Mouse (Mus musculus): ENCODE measurements around the gene Cmtr2.

Gene Cmtr2

GRCm38 (mm10) chr8:110215365-110215764, at the start of gene Cmtr2:
TSS of gene Cmtr2 (plus strand) at chr8:110215665.
- DNase-seq (ENCODE audit: low spot score), result no peak

- no peak for DNase-seq (ENCODE audit: low spot score)
Measured at GRCm38 (mm10) chr8:110166270-110166669, 49.2 kb upstream of the Cmtr2 start.

DNA sequence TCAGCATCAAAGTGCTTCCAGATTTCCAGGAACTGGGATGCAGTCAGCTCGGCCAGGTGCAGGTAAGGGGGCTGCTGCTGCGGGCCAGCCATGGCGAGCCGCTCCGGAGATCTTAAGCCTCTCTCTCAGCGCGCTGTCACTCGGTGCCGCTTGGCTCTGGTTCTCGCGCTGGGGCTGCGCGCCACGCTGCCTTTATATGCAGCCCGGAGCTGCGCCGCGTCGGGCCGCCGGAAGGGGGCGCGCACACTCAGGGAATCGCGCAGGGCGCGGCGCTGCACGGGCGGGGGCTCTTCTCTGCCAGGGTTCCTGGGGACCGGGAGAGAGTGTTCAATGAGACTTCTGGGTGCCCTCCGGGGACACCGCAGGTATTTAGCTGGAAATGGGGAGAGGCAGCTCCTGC, 47.4 kb upstream of the Cmtr2 start, which contains the start of gene Calb2:
TSS of gene Calb2 (minus strand) at position 165 of the 400 bp plus-strand sequence.
- DNase-seq (ENCODE audit: low spot score), result no peak

GRCm38 (mm10) chr8:110172161-110172560, 43.3 kb upstream of the Cmtr2 start:
- no peak for DNase-seq (ENCODE audit: low spot score)

DNA sequence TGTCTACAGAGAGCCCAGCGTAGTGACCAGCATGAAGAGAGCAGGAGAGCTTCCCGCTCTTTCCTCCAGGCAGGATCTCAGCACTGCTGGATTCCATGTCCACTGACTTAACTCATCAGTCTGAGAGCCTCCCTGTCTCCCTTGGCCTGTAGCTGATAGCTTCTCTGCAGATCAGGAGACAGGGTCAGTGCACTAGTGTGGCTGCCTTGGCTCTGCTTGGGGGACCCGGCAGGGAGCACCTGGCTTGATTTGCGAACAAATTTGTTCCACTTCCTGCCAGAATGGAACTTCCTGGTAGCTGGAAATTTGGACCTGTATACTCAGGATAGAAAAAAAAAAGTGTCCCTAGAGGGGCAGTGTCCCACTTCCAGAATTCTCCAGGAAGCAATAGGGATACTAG, 40.6 kb upstream of the Cmtr2 start:
- DNase-seq (ENCODE audit: low spot score), result no peak

DNA sequence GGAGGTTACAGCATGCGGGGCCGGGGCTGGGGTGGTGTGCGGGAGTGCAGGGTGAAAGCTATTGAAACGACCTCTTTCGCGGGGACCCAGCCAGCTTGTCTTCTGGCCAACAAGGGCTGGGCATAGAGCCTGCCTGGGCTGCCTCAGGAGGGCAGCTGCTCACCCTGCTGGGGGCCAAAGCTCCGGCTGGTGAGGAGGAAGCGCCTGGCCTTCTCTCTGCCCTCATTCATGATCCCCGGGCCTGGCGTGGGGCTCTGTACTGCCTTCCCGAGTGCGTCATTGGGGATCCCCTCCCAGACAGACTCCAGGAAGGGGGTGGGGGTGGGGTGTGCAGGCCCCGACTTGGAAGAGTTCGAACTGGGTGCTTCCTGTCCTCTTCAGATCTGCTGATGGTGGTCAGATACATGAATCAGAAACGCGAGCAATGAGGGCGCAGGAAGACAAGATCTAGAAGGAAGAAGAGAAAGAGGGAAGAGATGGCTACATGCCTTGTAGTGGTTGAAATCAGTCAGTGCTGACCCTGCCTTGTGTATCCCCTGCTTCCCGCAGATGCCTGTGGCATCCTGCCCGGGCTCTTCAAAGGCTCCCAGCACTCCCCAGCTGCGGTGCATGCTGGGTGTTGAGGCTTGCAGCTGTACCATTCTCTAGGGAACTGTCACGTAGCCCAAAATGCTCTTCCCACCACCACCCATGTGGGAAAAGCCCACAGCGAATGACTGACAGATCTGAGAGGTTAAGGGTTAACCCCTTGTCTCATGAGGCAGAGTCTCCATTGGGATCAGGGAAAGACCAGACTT, 37.9 kb upstream of the Cmtr2 start:
- DNase-seq (ENCODE audit: low spot score), result no peak

- no peak for DNase-seq (ENCODE audit: low spot score)
Measured at GRCm38 (mm10) chr8:110182735-110183367, 32.6 kb upstream of the Cmtr2 start.

DNA sequence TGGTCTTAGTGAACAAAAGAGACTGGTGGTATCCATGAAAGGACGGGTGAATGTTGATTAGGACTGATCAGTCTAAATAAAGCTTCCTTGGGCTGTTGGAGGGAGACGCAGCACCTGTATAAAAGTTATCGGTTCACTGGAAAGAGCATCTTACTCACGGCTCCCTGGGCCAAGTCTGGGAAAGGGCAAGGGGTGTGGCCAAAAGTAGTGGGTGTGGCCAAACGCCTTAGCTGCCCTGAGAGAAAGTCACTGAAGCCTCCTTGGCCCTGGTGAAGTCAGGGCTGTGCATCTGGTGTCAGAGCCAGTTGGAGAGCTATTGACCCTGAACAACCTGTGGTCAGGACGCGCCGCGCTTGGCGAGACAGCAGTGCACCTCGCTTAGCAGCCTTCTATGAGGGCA, 31.7 kb upstream of the Cmtr2 start:
- DNase-seq (ENCODE audit: low spot score), result no peak

- DNase-seq (ENCODE audit: low spot score), result no peak
Measured at GRCm38 (mm10) chr8:110185538-110185937, 29.9 kb upstream of the Cmtr2 start.

GRCm38 (mm10) chr8:110188961-110189750, 26.3 kb upstream of the Cmtr2 start:
- DNase-seq (ENCODE audit: low spot score), result no peak

DNA sequence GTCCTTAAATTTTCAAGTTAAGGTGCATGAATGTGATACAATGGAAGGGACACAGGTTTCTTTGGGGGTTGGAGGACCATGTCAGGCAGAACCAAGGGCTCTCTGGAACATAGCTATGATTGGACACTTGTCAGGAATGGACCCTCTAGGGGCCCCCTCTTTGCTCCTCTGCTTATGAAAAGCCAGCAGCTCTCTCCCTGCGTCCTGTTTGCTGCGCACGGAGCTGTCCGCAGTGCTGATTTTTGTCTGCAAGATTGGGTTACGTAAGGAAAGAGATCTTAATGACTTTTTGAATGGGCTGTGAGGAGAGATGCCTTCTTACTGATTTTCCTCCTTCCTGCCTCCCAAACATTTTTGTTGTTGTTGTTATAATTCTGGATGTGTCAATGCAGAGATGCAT, 18.8 kb upstream of the Cmtr2 start:
- no peak for DNase-seq (ENCODE audit: low spot score)

DNA sequence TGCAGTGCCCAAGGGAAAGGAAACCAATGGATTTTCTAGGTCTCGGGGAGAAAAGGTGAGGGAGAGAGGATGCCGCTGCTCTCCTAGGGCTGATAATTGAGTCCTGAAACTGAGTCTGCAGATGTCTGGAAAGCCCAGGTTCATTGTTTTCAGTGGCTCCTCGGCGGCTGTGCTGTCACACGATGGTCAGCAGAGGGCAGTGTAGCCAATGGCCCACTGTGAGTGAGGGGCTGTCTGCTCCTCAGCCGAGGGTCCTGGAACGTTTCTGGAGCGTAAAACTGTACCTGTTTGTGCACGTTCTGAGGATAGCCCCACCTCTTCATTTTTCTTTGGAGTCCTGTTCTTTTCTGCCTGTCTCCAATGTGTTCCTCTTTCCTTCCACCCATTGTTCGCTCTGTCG, 13.7 kb upstream of the Cmtr2 start:
- no peak for DNase-seq (ENCODE audit: low spot score)

DNA sequence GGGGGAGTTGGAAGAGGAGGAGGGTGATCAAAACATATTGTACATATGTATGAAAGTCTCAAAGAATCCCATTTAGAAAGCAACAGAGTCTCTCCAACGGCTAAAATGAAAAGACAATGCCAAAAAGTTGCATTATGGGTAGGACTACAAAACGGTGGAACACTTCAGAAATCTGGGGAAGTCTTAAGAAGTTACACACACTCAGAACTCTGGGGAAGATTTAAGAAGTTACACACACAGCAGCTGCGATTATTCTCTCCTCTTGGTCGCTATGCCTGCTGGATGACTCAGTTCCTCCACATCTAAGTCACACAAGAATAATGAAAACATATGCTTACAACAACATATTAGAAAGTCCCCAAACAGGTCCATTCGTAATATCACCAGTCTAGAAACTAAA, 788 bp downstream of the Cmtr2 start:
- DNase-seq (ENCODE audit: low spot score), result no peak

- DNase-seq (ENCODE audit: low spot score), result no peak
Measured at GRCm38 (mm10) chr8:110217198-110217597, 1.7 kb downstream of the Cmtr2 start.

- DNase-seq (ENCODE audit: low spot score), result peak; percentile 99
Measured at GRCm38 (mm10) chr8:110217681-110218131, 2.2 kb downstream of the Cmtr2 start.

DNA sequence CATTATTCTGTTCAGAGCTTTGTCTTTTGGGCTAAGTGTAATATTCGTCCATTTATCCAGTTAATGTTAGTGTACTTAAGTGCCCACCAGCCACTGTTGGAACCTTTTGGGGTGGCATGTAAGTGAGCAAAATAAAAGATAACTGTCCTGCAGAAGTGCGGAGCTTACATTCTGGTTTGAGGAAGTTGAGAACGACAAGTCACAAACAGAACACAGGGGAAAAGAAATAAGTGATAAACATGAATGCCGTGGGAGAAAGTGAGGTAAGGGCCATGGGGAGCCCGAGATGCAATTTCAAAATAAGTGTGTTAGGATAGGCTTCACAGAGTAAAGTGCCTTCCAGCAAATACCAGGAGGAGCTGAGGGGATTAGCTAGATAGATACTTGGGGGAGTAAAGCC, 3.0 kb downstream of the Cmtr2 start:
- no peak for DNase-seq (ENCODE audit: low spot score)

DNA sequence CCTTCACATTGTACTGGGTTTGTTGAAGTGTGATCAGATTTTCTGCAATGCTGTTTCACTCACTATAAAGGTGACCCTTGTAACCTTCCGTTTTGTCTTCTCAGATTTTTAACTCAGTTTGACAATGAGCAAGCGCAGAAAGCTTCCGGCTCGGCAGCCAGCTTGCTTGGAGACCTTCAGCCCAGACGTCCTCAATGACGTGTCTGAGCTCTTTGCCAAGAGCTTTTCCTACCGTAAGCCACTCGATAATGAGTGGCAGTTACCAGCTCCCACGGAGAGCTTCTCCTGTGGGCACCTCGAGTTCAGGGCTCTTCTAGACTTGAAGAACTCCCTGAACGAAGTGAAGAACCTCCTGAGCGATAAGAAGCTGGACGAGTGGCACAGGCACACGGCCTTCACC, 5.5 kb downstream of the Cmtr2 start:
- no peak for DNase-seq (ENCODE audit: low spot score)

DNA sequence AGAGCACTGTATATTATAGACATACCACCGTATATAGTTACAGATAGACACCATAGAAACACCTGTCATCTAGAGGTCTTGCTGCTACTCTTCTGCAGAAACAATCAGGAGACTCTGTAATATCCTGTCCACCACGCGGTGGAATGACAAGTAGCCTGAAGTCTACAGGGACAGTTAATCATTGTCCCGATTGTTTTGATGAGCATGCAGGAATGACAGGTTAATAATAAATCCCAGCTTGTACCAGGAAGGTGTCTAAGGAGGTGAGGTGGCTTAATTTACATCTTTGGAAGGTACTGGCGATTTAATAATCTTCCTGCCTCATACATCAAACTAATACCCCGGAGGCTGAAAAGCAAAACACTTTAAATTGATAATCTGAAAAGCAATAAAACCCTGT, 15.3 kb downstream of the Cmtr2 start:
- no peak for DNase-seq (ENCODE audit: low spot score)

GRCm38 (mm10) chr8:110242278-110243177, 27.1 kb downstream of the Cmtr2 start:
- DNase-seq (ENCODE audit: low spot score), result no peak

GRCm38 (mm10) chr8:110244566-110244965, 29.1 kb downstream of the Cmtr2 start:
- DNase-seq (ENCODE audit: low spot score), result no peak

DNA sequence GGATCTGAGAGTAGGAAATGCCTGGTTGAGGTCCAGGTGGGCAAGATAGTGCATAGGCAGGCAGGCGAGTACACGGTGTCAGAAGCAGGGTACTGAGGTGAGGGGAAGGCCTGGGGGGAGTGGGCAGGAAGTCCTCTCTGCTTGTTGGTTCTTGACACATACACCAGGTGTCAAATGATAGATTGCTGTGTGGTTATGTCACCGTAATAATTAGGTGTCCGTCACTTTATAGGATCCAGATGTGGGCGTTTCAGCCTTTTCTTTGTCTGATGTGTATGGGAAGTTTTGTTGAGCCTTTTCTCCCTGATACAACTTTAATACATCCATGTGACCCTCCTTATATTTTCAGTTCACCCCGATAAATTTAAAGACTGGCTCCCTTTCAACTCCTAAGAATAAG, 31.8 kb downstream of the Cmtr2 start:
- DNase-seq (ENCODE audit: low spot score), result no peak

- no peak for DNase-seq (ENCODE audit: low spot score)
Measured at GRCm38 (mm10) chr8:110253986-110254385, 38.5 kb downstream of the Cmtr2 start.
